Mouse (Mus musculus): ENCODE measurements around the gene Nsg1. TPM values are rescaled to one million over a fixed set of nuclear protein-coding genes. Genes with fewer than 3 reads are reported as not detected.

Gene Nsg1
- 1.6 and 2.0 TPM in 2 replicates for polyA plus RNA-seq (2015; fragmentation: Nextera tagmentation; extraction: Ambion mirVana)

DNA sequence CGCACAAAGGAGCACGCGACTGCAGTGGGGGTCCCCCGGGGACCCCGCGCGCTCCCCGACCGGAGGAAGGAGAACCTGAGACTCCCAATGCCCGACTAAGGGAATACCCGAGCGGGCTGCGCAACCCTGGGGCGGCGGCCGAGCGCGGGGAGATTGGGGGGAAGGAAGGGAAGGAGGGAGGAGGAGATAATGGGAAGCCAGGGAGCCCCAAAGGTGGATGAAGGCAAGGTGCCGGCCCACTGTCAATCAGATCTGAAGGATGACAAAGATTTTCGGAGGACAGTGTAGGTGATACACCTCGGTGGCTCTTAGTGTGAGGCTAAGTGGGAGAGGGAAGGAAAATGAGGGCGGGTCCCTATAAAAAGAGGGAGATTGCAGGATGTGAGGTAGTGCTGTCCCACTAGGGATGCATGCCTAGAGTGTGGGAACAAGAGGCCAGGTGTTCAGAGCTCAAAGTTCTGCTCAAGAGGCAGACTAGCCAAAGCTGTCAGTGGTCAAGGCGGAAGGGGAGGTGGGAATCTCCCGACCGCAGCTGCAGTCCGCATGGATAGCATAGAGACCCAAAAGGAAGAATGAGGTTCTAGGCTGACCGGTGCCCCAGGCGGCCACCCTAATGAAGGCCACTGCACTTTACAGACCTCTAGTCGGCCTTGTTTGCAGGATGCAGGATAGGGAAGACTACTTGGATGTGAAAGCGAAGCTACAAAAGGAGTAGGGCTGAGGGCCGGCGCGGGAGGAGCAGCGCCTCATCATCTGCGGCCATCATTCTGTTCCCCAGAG is at the start of gene Nsg1:
Nsg1 (minus strand) TSS at position 274 of the 780 bp plus-strand sequence.
- no peaks in the 10 kb centered on the region for H3K4me1 ChIP-seq (ENCODE audit: control insufficient read depth, low read depth, low read length)
- no peaks in the 10 kb centered on the region for H3K36me3 ChIP-seq (ENCODE audit: control insufficient read depth, insufficient read depth)
- WGBS (ENCODE audit: insufficient replicate concordance), result 7% methylated on average over 35 of the region's 35 CpGs
- no peak within 1 kb of the TSS for H3K27ac ChIP-seq (ENCODE audit: low read length)
- H3K4me3 ChIP-seq (ENCODE audit: low read depth, low read length), result peak within 1 kb of the TSS; percentile 47
- ATAC-seq (ENCODE audit: low read depth), result no peak
- H3K9ac ChIP-seq (ENCODE audit: low read depth, low read length), result no peak within 1 kb of the TSS; the same call in none of the 2 replicates
- H3K27me3 ChIP-seq (ENCODE audit: control insufficient read depth, insufficient read depth, low read depth, low read length), result peaks cover 48% of the 10 kb centered on the region
- peak within 1 kb of the TSS; percentile 55 for H3K4me2 ChIP-seq (ENCODE audit: low read depth, low read length)
- H3K9me3 ChIP-seq (replicated peaks; ENCODE audit: control insufficient read depth, low read length), result no peaks in the 10 kb centered on the region

- Histone ChIP-seq H3K4me2 (ENCODE audit: low read depth, low read length) (no peak overlapping the region), H3K9me3 (replicated peaks; ENCODE audit: control insufficient read depth, low read length) (no peaks in the 10 kb centered on the region), H3K27ac (ENCODE audit: low read length) (no peak overlapping the region), H3K4me1 (ENCODE audit: control insufficient read depth, low read depth, low read length) (no peaks in the 10 kb centered on the region; the same call in 1 of the 2 replicates), H3K4me3 (ENCODE audit: low read depth, low read length) (no peak overlapping the region), H3K36me3 (ENCODE audit: control insufficient read depth, insufficient read depth) (peaks cover 5% of the 10 kb centered on the region; the same call in 1 of the 2 replicates), H3K9ac (ENCODE audit: low read depth, low read length) (no peak overlapping the region), H3K27me3 (ENCODE audit: control insufficient read depth, insufficient read depth, low read depth, low read length) (no peaks in the 10 kb centered on the region)
- no peak for ATAC-seq (ENCODE audit: low read depth)
- 27% methylated on average over 8 of the region's 8 CpGs for WGBS (ENCODE audit: insufficient replicate concordance)
These were observed 49.3 kb upstream of the Nsg1 start for GRCm38 (mm10) chr5:38208985-38209384.

DNA sequence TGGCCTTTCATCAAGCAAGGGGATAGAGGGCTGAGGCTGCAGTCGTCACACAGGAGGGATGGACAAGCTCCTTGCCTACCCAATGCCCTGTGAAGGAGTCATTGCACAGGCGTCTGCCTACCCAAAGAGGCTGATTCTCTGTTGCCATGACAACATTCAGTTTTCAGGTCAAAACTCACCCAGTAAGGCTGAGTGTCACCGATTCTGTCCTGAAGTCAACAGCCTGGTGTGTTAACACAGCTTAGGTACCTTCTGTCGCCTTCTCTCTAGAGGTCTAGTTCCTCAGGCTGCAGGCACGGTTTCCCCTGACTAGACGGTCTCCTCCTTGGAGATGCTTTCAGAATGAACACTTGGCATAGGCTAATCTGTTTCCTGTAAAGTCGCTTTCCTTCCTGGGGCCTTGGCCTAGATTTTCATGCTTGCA is 45.6 kb upstream of the Nsg1 start:
- Histone ChIP-seq H3K36me3 (ENCODE audit: control insufficient read depth, insufficient read depth) (no peaks in the 10 kb centered on the region; the same call in 1 of the 2 replicates), H3K27me3 (ENCODE audit: control insufficient read depth, insufficient read depth, low read depth, low read length) (no peaks in the 10 kb centered on the region), H3K9me3 (replicated peaks; ENCODE audit: control insufficient read depth, low read length) (no peaks in the 10 kb centered on the region), H3K4me3 (ENCODE audit: low read depth, low read length) (no peak overlapping the region), H3K4me1 (ENCODE audit: control insufficient read depth, low read depth, low read length) (no peaks in the 10 kb centered on the region; the same call in 1 of the 2 replicates), H3K27ac (ENCODE audit: low read length) (no peak overlapping the region), H3K9ac (ENCODE audit: low read depth, low read length) (no peak overlapping the region), H3K4me2 (ENCODE audit: low read depth, low read length) (no peak overlapping the region)
- WGBS (ENCODE audit: insufficient replicate concordance), result 62% methylated on average over 7 of the region's 7 CpGs
- no peak for ATAC-seq (ENCODE audit: low read depth)

DNA sequence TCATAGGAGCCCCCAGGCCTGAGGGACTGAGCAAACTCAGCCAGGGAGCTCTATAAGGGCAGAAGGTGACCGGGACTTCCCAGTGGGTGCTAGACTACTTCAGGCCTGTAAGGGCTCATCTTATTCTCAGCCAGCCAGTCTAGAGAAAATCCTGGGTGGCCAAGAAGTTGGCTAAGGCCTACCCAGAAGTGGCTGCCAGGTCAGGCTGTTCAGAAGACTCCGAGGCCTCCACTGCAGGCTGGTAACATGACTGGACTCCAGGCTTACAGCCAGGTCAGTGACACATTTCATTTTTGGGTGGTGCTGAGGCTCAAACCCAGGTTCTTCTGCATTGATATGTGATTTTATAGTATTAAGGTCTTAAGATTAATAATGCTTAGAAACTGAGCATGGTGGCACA is 40.0 kb upstream of the Nsg1 start:
- no peak overlapping the region for H3K9ac ChIP-seq (ENCODE audit: low read depth, low read length)
- H3K4me3 ChIP-seq (ENCODE audit: low read depth, low read length), result no peak overlapping the region
- WGBS (ENCODE audit: insufficient replicate concordance), result 71% methylated on average over 2 of the region's 2 CpGs
- H3K9me3 ChIP-seq (replicated peaks; ENCODE audit: control insufficient read depth, low read length), result no peaks in the 10 kb centered on the region
- no peaks in the 10 kb centered on the region for H3K4me1 ChIP-seq (ENCODE audit: control insufficient read depth, low read depth, low read length)
- H3K27me3 ChIP-seq (ENCODE audit: control insufficient read depth, insufficient read depth, low read depth, low read length), result no peaks in the 10 kb centered on the region
- no peak overlapping the region for H3K4me2 ChIP-seq (ENCODE audit: low read depth, low read length)
- H3K36me3 ChIP-seq (ENCODE audit: control insufficient read depth, insufficient read depth), result no peaks in the 10 kb centered on the region; the same call in 1 of the 2 replicates
- no peak overlapping the region for H3K27ac ChIP-seq (ENCODE audit: low read length)
- no peak for ATAC-seq (ENCODE audit: low read depth)

DNA sequence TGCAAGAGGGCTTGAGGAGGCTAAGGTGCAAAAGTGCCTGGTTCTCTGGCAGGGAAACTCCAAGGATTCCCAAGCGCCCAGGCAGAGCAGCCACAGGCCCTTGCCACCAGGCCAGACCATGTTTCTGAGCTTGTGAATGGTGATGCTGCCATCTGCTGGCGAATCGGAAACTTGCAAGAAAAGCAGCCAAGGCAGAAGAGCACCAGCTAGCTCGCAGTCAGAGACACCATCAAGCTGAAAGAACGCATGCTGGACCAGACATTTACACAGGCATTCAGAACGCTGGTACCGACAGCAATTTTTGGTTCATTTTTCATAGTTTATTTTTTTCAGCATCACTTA is 37.7 kb upstream of the Nsg1 start:
- no peak overlapping the region for H3K4me2 ChIP-seq (ENCODE audit: low read depth, low read length)
- no peaks in the 10 kb centered on the region for H3K9me3 ChIP-seq (replicated peaks; ENCODE audit: control insufficient read depth, low read length)
- H3K4me1 ChIP-seq (ENCODE audit: control insufficient read depth, low read depth, low read length), result no peaks in the 10 kb centered on the region
- H3K9ac ChIP-seq (ENCODE audit: low read depth, low read length), result no peak overlapping the region
- no peaks in the 10 kb centered on the region for H3K27me3 ChIP-seq (ENCODE audit: control insufficient read depth, insufficient read depth, low read depth, low read length)
- WGBS (ENCODE audit: insufficient replicate concordance), result 30% methylated on average over 7 of the region's 7 CpGs
- no peak for ATAC-seq (ENCODE audit: low read depth)
- no peaks in the 10 kb centered on the region; the same call in 1 of the 2 replicates for H3K36me3 ChIP-seq (ENCODE audit: control insufficient read depth, insufficient read depth)
- no peak overlapping the region for H3K27ac ChIP-seq (ENCODE audit: low read length)
- H3K4me3 ChIP-seq (ENCODE audit: low read depth, low read length), result no peak overlapping the region

DNA sequence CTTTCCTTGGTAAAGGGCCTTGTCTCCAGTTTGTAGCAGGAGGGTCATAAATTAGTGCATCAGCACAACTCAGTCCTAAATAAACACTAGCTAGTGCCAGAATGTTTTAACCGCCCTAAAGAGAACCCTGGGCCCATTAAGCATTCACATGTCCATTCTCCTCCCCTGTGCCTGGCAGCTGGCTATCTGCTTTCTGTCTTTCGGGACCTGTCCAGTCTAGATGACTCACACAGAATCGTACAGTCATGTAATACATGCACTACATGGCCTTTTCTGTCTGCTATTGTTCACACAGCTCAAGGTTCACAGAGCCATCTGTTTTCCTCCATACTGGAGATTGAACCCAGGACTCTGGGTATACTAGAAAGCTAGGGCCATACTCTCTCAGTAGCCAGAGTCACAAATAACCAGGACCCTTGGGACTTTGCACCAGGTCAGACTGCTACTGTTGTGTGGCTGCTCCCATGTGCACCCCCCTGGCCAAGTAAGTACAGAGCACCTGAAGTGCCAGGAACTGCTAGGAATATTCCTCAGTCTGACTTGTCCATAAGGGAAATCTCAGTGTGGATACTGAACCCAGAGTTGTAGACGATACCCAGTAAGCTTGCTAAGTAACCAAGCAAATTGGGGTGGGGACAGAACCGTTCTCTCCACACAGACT is 37.2 kb upstream of the Nsg1 start:
- Histone ChIP-seq H3K4me2 (ENCODE audit: low read depth, low read length) (no peak overlapping the region), H3K27ac (ENCODE audit: low read length) (no peak overlapping the region), H3K4me1 (ENCODE audit: control insufficient read depth, low read depth, low read length) (no peaks in the 10 kb centered on the region), H3K9me3 (replicated peaks; ENCODE audit: control insufficient read depth, low read length) (no peaks in the 10 kb centered on the region), H3K9ac (ENCODE audit: low read depth, low read length) (no peak overlapping the region), H3K27me3 (ENCODE audit: control insufficient read depth, insufficient read depth, low read depth, low read length) (no peaks in the 10 kb centered on the region), H3K36me3 (ENCODE audit: control insufficient read depth, insufficient read depth) (no peaks in the 10 kb centered on the region; the same call in 1 of the 2 replicates), H3K4me3 (ENCODE audit: low read depth, low read length) (no peak overlapping the region)
- ATAC-seq (ENCODE audit: low read depth), result no peak
- WGBS (ENCODE audit: insufficient replicate concordance), result 64% methylated on average over 5 of the region's 5 CpGs

GRCm38 (mm10) chr5:38195941-38196340 is 36.2 kb upstream of the Nsg1 start:
- Histone ChIP-seq H3K9ac (ENCODE audit: low read depth, low read length) (no peak overlapping the region), H3K27me3 (ENCODE audit: control insufficient read depth, insufficient read depth, low read depth, low read length) (no peaks in the 10 kb centered on the region), H3K27ac (ENCODE audit: low read length) (no peak overlapping the region), H3K4me3 (ENCODE audit: low read depth, low read length) (no peak overlapping the region), H3K4me2 (ENCODE audit: low read depth, low read length) (no peak overlapping the region), H3K9me3 (replicated peaks; ENCODE audit: control insufficient read depth, low read length) (no peaks in the 10 kb centered on the region), H3K36me3 (ENCODE audit: control insufficient read depth, insufficient read depth) (no peaks in the 10 kb centered on the region), H3K4me1 (ENCODE audit: control insufficient read depth, low read depth, low read length) (no peaks in the 10 kb centered on the region)
- ATAC-seq (ENCODE audit: low read depth), result no peak

DNA sequence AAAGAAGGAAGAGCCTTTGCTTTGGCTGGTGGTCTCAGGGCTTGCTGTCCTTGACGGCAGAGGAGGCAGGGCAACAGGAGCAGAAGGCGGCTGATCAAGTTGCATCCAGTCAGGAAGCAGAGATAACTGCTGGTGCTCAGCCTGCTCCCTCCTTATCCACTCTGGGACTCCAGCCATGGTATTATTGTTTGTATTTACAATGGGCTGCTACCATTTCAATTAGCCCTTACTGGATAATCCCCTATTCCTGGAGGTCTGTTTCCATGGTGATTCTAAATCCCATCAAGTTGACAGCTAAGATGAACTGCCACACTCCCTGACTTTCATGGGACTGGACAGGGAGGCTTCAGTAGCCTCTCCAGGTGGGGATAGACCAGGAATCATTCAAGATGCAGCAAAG is 35.2 kb upstream of the Nsg1 start:
- no peaks in the 10 kb centered on the region for H3K36me3 ChIP-seq (ENCODE audit: control insufficient read depth, insufficient read depth)
- no peak overlapping the region for H3K9ac ChIP-seq (ENCODE audit: low read depth, low read length)
- no peak for ATAC-seq (ENCODE audit: low read depth)
- no peak overlapping the region for H3K27ac ChIP-seq (ENCODE audit: low read length)
- 58% methylated on average over 2 of the region's 2 CpGs for WGBS (ENCODE audit: insufficient replicate concordance)
- H3K4me3 ChIP-seq (ENCODE audit: low read depth, low read length), result no peak overlapping the region
- no peak overlapping the region for H3K4me2 ChIP-seq (ENCODE audit: low read depth, low read length)
- H3K9me3 ChIP-seq (replicated peaks; ENCODE audit: control insufficient read depth, low read length), result no peaks in the 10 kb centered on the region
- no peaks in the 10 kb centered on the region for H3K4me1 ChIP-seq (ENCODE audit: control insufficient read depth, low read depth, low read length)
- H3K27me3 ChIP-seq (ENCODE audit: control insufficient read depth, insufficient read depth, low read depth, low read length), result no peaks in the 10 kb centered on the region

GRCm38 (mm10) chr5:38190907-38191306 is 31.2 kb upstream of the Nsg1 start:
- Histone ChIP-seq H3K4me2 (ENCODE audit: low read depth, low read length) (no peak overlapping the region), H3K4me1 (ENCODE audit: control insufficient read depth, low read depth, low read length) (no peaks in the 10 kb centered on the region), H3K27ac (ENCODE audit: low read length) (no peak overlapping the region), H3K9me3 (replicated peaks; ENCODE audit: control insufficient read depth, low read length) (no peaks in the 10 kb centered on the region), H3K27me3 (ENCODE audit: control insufficient read depth, insufficient read depth, low read depth, low read length) (no peaks in the 10 kb centered on the region), H3K9ac (ENCODE audit: low read depth, low read length) (no peak overlapping the region), H3K36me3 (ENCODE audit: control insufficient read depth, insufficient read depth) (no peaks in the 10 kb centered on the region), H3K4me3 (ENCODE audit: low read depth, low read length) (no peak overlapping the region)
- ATAC-seq (ENCODE audit: low read depth), result no peak
- 71% methylated on average over 3 of the region's 3 CpGs for WGBS (ENCODE audit: insufficient replicate concordance)
